Mouse (Mus musculus) erythroblast, embryonic 14.5 days (primary cell): Measurements from ENCODE around the gene Dyrk4.

Experiments
- GATA1 ChIP-seq: IDR thresholded peaks from 2 replicates; pipeline ENCODE4 v1.6.1; 2012; ENCODE audit warnings: low read length, inconsistent platforms, mixed read lengths
- TAL1 ChIP-seq: IDR thresholded peaks from 3 replicates; pipeline ENCODE4 v1.6.1; 2012; ENCODE audit warnings: low read length, inconsistent platforms, mixed read lengths

DNA sequence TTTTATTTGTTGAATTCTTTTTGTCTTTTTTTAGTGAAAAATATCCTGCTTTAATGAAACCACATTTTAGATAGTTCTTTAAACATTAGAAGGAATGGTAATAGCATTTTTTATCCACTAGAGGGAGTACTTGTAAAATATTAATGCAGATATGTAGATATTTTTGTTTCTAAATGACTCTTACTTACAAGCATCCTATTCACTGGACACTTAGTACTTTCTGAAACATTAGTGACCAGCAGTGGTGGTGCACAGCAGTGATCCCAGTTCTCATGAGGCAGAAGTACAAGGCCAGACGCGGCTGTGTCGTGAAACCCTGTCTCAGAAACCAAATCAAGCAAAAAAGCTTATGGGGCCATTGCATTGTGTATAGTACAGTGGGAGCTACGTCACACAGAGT lies 26.7 kb upstream of the Dyrk4 start:
- TF ChIP-seq GATA1 = no peak
- no peak for TF ChIP-seq TAL1
